Mouse (Mus musculus) heart, postnatal 0 days (tissue): ENCODE data around the gene Aldh8a1.

Experiments used
- CTCF ChIP-seq: IDR thresholded peaks from 2 replicates; pipeline ENCODE4 v1.5.1; 2016; ENCODE audit warnings: antibody characterized with exemption, control low read depth, low read depth
- EP300 ChIP-seq: IDR thresholded peaks from 2 replicates; pipeline ENCODE4 v1.6.1; 2016; ENCODE audit warnings: antibody characterized with exemption, low read depth

GRCm38 (mm10) chr10:21354506-21354905 is 22.6 kb upstream of the Aldh8a1 start:
- TF ChIP-seq CTCF, result no peak
- TF ChIP-seq EP300, result no peak
